Mouse (Mus musculus) kidney, adult 18-20 months (tissue): Measurements from ENCODE around the gene Pank4.

Experiments used
- DNase-seq: peaks from one replicate; pipeline ENCODE4 v3.0.0; 2021

Pank4 gene

GRCm38 (mm10) chr4:154974163-154974611 is 10.3 kb downstream of the Pank4 start:
- DNase-seq: no peak

GRCm38 (mm10) chr4:154980110-154980509 is 16.2 kb downstream of the Pank4 start:
- DNase-seq: no peak

GRCm38 (mm10) chr4:154981076-154981475 is 17.2 kb downstream of the Pank4 start:
- no peak for DNase-seq

- peak; percentile 53 for DNase-seq
Observed at GRCm38 (mm10) chr4:154981530-154981929, 17.6 kb downstream of the Pank4 start.

- DNase-seq: no peak
Observed at GRCm38 (mm10) chr4:154982247-154983120, 18.6 kb downstream of the Pank4 start.

- no peak for DNase-seq
Observed at GRCm38 (mm10) chr4:154983767-154984166, 19.8 kb downstream of the Pank4 start.

- no peak for DNase-seq
Observed at GRCm38 (mm10) chr4:154985151-154985777, 21.3 kb downstream of the Pank4 start.

- peak; percentile 76 for DNase-seq
Observed at GRCm38 (mm10) chr4:154986096-154986495, 22.2 kb downstream of the Pank4 start.

GRCm38 (mm10) chr4:154986750-154987149 is 22.8 kb downstream of the Pank4 start:
- no peak for DNase-seq

GRCm38 (mm10) chr4:154994876-154995275 is 31.0 kb downstream of the Pank4 start:
- no peak for DNase-seq

GRCm38 (mm10) chr4:154996572-154997154 is 32.7 kb downstream of the Pank4 start:
- DNase-seq: no peak

GRCm38 (mm10) chr4:154999379-154999778 is 35.5 kb downstream of the Pank4 start:
- DNase-seq: no peak

GRCm38 (mm10) chr4:155005278-155005677 is 41.4 kb downstream of the Pank4 start:
- no peak for DNase-seq

- no peak for DNase-seq
Observed at GRCm38 (mm10) chr4:155006296-155006695, 42.4 kb downstream of the Pank4 start.

GRCm38 (mm10) chr4:155007641-155008040 is 43.7 kb downstream of the Pank4 start:
- DNase-seq: no peak

GRCm38 (mm10) chr4:155008075-155008474 is 44.2 kb downstream of the Pank4 start:
- no peak for DNase-seq

- no peak for DNase-seq
Observed at GRCm38 (mm10) chr4:155009216-155009615, 45.3 kb downstream of the Pank4 start.

- DNase-seq: no peak
Observed at GRCm38 (mm10) chr4:155010870-155011269, 46.9 kb downstream of the Pank4 start.

- no peak for DNase-seq
Observed at GRCm38 (mm10) chr4:155011312-155012025, 47.5 kb downstream of the Pank4 start.

- no peak for DNase-seq
Observed at GRCm38 (mm10) chr4:155012115-155012514, 48.2 kb downstream of the Pank4 start.

GRCm38 (mm10) chr4:155012788-155013187 is 48.9 kb downstream of the Pank4 start:
- DNase-seq: peak; percentile 55

GRCm38 (mm10) chr4:155014244-155014643 is 50.3 kb downstream of the Pank4 start:
- no peak for DNase-seq

GRCm38 (mm10) chr4:155014791-155015190 is 50.9 kb downstream of the Pank4 start:
- DNase-seq: no peak
